Mouse (Mus musculus) gastrocnemius, adult 2 months (tissue): Measurements from ENCODE around the gene Rps6ka2. TPM values are rescaled to one million over a fixed set of nuclear protein-coding genes. Genes with fewer than 3 reads are reported as not detected.
"Not testable (repeated sequence)": the region's sequence is repeated elsewhere in the genome, so short reads cannot be mapped to it uniquely, and the experiment has no call there.

Experiments used
- DNase-seq: peaks from one replicate; pipeline ENCODE4 v3.0.0; 2022
- H3K27ac ChIP-seq: fragments of 200-600 bp; 2 replicates; pipeline ENCODE4 v1.8.1; 2022; ENCODE audit warnings: mild to moderate bottlenecking
- H3K4me3 ChIP-seq: fragments of 200-600 bp; 2 replicates; pipeline ENCODE4 v1.8.1; 2022; ENCODE audit warnings: mild to moderate bottlenecking, moderate library complexity
- CTCF ChIP-seq: fragments of 200-600 bp; IDR thresholded peaks from 2 replicates; pipeline ENCODE4 v1.8.1; 2022; ENCODE audit warnings: antibody characterized with exemption, mild to moderate bottlenecking, moderate library complexity
- intact Hi-C: fragments of 180-260 bp; cut with DNase I; formaldehyde crosslinking; loops from one replicate; pipeline ENCODE4 v1.15.1; 2025
- total RNA-seq, 2 experiments: library from RNA; stranded (reverse); gene quantifications; 2 replicates each; pipeline ENCODE4 v1.2.3; 2021

Rps6ka2 gene
- total RNA-seq, 2 experiments from 2014 or later: 86.7 to 120 TPM

DNA sequence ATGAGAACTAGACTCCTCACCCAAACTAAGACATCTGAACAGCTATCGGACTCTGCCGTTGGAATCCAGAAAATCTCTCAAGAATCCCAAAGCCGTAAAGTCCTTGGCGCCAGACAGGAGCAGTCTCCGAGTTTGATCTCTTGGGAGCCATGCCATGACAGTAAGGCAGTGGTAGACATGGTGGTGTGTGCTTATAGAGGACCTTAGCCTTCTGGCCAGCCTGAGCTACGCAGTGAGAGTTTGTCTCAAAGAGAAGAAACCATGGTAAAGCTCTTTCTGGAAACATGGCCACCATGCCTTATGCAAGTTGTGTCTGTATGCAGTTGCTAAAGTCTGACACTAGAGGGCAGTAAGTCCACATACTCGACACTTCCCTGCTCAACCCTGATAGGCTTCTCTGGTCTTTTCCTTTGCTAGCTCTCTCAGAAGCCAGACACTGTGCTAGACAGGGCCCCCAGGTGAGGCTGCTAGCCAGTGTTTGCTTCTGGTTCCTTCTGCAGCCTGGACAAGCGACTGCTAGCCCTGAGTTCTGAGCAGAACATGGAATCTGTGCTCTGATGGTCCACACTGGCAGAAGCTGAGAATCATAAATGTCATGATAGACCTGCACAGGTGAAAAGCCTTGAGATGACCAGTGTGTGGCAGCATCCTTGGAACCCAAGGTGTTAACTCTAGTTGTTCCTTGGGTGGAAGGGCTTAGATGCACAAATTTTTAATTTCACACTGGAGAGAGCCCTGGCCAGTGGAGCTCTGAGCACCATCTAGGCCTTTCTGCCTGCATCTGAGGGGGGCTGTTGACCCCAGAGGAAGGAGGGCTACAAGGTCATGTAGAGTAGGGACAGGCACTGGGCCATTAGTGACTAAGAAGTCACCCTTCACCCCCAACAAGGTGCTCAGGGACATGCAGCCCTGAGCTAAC is 136.6 kb downstream of the Rps6ka2 start:
- H3K4me3 ChIP-seq: peak overlapping the region; percentile 36
- DNase-seq, H3K27ac ChIP-seq, intact Hi-C loops: not testable (repeated sequence)
- peak; percentile 61 for TF ChIP-seq CTCF

DNA sequence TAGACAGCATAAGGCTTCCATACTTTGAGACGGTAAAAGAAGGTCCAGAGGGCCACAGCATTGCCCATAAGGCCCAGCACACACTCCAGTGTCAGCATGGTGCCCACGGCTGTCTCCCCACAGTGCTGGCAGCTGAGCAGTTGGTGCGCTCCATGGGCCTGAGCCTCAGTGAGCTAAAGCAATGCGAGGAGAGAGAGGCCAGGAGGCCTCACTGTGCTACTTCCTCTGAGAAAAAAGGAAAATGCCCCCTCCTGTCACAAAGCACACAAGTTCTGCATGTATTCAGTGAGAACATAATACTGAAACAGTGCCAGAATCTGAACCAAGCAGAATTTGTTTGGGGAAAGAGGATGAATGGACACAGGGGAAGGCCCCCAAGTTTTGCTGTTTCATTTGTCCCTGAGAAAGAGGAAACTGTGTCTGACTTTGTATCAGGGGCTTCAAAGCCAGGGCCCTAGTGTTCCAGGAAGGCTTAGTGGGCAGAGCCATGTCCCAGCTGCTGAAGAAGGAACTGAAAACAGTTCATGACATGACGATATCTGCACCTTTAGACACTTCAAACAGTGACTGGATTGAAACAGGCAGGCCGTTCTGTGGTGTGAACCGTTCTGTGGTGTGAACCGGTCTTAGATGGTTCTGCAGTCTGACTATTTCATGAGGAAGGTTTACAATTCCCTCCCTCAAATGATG is 145.9 kb downstream of the Rps6ka2 start:
- DNase-seq, H3K4me3 ChIP-seq, intact Hi-C loops, H3K27ac ChIP-seq: not testable (repeated sequence)

- H3K27ac ChIP-seq, intact Hi-C loops, H3K4me3 ChIP-seq: not testable (repeated sequence)
- peak; percentile 26 for DNase-seq
Measured at GRCm38 (mm10) chr17:7319789-7320188, 149.9 kb downstream of the Rps6ka2 start.

DNA sequence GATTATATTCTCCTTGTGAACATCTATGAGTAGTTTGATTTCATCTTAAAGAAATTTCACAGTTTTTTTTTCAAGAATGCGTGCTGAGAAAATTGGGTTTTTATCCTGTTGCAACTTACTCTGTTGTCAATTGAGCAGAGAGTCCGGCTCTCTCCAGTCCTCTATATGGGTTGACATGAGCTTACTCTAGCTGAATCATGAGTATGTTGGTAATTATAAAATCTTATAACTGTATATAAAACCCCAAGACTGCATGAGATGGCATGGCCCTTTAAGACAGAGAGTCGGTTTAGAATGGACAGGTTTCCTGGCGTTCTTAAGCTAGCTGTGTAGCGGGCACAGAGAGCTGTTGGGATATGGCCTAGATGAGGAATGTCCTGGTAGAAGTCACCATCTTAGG is 154.4 kb downstream of the Rps6ka2 start, which contains the start of gene Tcp10a:
Gene Tcp10a (plus strand): TSS at position 301 of the 400 bp plus-strand sequence.
- DNase-seq, intact Hi-C loops, H3K4me3 ChIP-seq, H3K27ac ChIP-seq: not testable (repeated sequence)

- intact Hi-C loops: not testable (repeated sequence)
Measured at GRCm38 (mm10) chr17:7326415-7326814, 156.5 kb downstream of the Rps6ka2 start.

DNA sequence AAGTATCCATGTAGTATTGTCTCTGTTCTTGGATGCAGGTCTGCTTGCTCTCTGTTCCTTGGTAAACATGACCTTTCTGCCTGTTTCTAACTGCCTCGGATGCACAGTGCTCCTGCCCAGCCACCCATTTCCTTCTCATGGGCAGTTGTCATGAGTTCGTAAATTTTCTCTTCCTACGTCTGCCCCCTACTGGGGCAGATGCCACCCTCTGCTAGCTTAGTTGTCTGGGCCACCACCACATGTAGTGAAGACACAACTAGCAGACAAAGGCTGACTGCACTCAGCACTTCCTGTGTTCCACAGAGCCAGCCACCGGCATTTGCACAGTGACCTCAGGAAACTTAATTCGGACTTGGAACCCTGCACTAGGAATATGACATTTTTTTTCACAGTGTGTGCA is 162.8 kb downstream of the Rps6ka2 start:
- H3K4me3 ChIP-seq, H3K27ac ChIP-seq, intact Hi-C loops, DNase-seq: not testable (repeated sequence)

More at GRCm38 (mm10) chr17:7326415-7326814, 156.5 kb downstream of the Rps6ka2 start:
- H3K27ac ChIP-seq, H3K4me3 ChIP-seq, DNase-seq: not testable (repeated sequence)

DNA sequence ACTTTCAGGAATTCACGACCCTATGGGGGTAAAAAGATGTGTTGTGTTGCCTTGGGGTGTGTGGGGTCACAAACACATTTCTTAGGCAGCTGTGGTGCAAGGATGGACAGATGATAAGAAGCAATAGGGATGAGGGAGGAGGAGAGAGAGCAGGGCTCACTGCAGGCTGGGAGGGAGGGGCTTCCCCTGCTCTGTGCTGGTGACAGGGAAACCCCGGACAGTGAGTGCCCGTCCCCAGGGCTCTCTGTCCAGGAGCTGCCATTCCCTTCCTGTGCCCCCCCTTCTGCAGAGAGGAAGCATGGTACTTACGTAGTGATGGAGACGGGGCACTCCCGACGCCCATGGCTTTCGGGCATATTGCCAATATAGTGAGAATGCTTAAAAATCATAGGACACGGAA is 167.5 kb downstream of the Rps6ka2 start:
- DNase-seq, H3K4me3 ChIP-seq, H3K27ac ChIP-seq, intact Hi-C loops: not testable (repeated sequence)

DNA sequence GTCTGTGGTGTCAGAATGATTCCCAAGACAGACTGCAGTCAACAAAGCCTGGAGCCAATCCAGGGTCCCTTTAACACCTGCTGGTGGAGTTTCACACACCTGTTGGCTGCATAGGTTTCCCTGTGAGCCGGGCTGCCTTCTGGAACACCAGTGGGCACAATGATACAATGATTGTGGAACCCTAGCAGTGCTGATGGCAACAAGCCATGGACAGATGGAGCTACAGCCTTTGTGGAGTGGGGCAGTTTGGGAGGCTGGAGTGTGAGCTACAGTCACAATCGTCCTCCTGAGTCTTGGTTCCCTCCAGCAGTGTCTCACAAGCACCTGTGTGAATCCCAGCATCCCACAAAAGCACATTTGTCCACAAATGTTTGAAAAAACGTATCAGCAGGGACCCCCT is 178.8 kb downstream of the Rps6ka2 start:
- H3K27ac ChIP-seq, H3K4me3 ChIP-seq, intact Hi-C loops, DNase-seq: not testable (repeated sequence)

GRCm38 (mm10) chr17:7352596-7352995 is 182.7 kb downstream of the Rps6ka2 start, which contains the start of gene Ttll2:
Gene Ttll2 (minus strand): TSS chr17:7352696.
- H3K27ac ChIP-seq, intact Hi-C loops, DNase-seq, H3K4me3 ChIP-seq: not testable (repeated sequence)

Other genes with a start within 250 kb of the Rps6ka2 start
- 10 to 100 TPM; 20.3 to 26.5 TPM for gene Rsph3b, start 221.4 kb upstream of the Rps6ka2 start, total RNA-seq
- gene Tagap1, start 209.0 kb upstream of the Rps6ka2 start, total RNA-seq: 10 to 100 TPM; 11.7 to 16.2 TPM
- 100 to 1,000 TPM; 100 to 123 TPM for gene Rnaset2b, start 199.5 kb upstream of the Rps6ka2 start, total RNA-seq
- under 1 TPM in 1 of 2 experiments, not detected in 1; 0.59 TPM for gene Gm49721, start 191.2 kb upstream of the Rps6ka2 start, total RNA-seq
- gene Gm1604a, start 144.5 kb upstream of the Rps6ka2 start, total RNA-seq: not detected
- gene Tcp10a, start 154.5 kb downstream of the Rps6ka2 start, total RNA-seq: not detected
- gene Ttll2, start 182.6 kb downstream of the Rps6ka2 start, total RNA-seq: under 1 TPM in 1 of 2 experiments, not detected in 1; 0.20 TPM
- gene Gm49630, start 201.9 kb downstream of the Rps6ka2 start, total RNA-seq: not detected
- under 1 TPM; 0.17 to 0.18 TPM for gene Unc93a2, start 215.3 kb downstream of the Rps6ka2 start, total RNA-seq